Mouse (Mus musculus) WW6 (cell line): ENCODE data around the gene H2-Q10.
"Not testable (repeated sequence)": the region's sequence is repeated elsewhere in the genome, so short reads cannot be mapped to it uniquely, and the experiment has no call there.

Experiments
- DNase-seq: peaks from one replicate; pipeline ENCODE4 v3.0.0-alpha.2; 2013; ENCODE audit warnings: low read depth, low spot score

The H2-Q10 gene

GRCm38 (mm10) chr17:35458247-35458646 is 11.6 kb upstream of the H2-Q10 start:
- not testable (repeated sequence) for DNase-seq

DNA sequence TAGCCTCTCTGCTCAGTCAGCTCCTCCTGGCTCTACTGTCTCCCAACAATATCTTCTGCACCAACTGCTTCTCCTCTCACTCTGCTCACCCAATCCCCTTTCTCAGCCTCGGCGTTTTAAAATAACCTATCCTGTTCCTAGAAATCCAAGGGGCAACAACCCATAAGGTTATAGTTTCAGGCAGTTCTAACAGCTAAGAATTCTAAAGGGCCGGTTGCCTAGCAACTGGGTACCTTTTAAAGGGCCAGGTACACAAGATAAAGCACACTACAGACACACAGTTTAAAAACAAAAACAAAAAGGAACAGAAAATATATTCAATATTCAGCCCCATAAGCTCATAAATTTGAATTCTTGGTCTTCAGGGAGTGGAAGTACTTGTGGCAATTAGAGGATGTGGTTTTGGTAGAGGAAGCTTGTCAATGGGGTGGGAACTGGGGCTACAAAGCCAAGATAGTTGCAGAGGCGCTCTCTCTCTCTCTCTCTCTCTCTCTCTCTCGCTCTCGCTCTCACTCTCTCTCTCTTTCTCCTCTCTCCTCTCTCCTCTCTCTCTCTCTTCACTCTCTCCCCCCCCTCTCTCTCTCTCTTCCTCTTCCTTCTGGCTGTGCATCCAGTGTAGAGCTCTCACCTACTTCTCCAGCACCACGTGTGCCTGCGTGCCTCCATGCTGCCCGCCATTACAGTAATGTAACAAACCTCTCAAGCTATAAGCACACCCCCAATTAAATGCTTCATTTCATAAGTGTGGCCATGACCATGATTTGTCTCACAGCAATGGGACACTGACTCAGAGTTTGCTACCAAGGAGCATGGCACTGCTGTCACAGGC is 9.2 kb upstream of the H2-Q10 start:
- DNase-seq = not testable (repeated sequence)

- DNase-seq = not testable (repeated sequence)
Measured at GRCm38 (mm10) chr17:35465651-35466050, 4.2 kb upstream of the H2-Q10 start.

DNA sequence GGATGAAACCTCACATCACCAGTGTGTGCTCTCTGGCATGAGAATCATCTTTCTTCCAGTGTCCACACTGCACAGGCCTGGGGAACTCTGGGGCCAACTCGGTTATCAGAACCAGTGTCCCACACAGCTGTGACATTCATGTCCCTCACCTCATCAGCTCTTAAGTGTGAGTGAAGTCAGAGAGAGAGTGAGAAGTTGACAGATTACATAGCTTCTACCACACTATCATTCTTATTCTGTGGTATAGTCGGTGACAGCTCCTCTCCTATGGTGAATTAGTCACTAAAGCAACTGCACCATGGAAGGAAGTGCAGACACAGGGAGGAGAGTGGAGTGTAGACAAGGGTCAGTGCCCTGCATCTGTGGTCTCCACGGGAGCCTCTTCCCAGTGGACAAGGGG is 953 bp upstream of the H2-Q10 start:
- DNase-seq = not testable (repeated sequence)

- no peak for DNase-seq
Measured at GRCm38 (mm10) chr17:35484066-35484465, 14.2 kb downstream of the H2-Q10 start.

DNA sequence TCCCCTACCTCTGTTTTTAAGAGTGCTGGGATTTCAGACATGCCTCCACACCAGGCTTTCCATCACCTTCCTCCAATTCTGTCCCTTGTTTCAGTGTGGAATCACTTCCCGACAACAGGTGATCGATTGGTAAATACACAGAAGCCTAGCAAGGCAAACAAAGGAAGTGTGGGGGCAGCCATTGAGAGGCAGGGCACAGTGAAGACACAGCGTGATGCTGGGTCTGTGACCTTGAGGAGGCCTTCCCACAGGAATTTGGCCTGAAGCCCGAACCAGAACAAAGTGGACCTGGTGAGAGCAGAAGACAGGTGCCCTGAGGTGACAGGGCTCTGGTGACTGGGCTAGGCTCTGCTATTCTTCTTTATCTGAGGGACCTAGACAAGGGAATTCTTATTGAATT is 15.8 kb downstream of the H2-Q10 start:
- no peak for DNase-seq

GRCm38 (mm10) chr17:35486726-35487125 is 16.8 kb downstream of the H2-Q10 start:
- DNase-seq = no peak

- DNase-seq = no peak
Measured at GRCm38 (mm10) chr17:35488041-35488440, 18.2 kb downstream of the H2-Q10 start.

- DNase-seq = no peak
Measured at GRCm38 (mm10) chr17:35490320-35490719, 20.4 kb downstream of the H2-Q10 start.

DNA sequence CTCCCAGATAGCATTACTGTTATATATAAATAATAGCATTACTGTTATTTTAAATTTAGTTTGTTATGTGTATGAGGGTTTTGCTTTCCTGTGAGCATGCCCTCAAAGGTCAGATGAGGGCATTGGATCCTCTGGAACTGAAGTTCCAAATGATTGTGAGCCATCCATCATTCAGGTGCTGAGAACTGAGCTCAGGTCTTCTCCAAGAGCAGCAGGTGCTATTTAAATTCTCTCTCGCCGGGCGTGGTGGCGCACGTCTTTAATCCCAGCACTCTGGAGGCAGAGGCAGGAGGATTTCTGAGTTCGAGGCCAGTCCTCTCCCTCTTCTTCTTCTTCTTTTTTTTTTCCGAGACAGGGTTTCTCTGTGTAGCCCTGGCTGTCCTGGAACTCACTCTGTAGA is 27.2 kb downstream of the H2-Q10 start:
- DNase-seq = no peak

GRCm38 (mm10) chr17:35502226-35502625 is 32.3 kb downstream of the H2-Q10 start:
- no peak for DNase-seq

DNA sequence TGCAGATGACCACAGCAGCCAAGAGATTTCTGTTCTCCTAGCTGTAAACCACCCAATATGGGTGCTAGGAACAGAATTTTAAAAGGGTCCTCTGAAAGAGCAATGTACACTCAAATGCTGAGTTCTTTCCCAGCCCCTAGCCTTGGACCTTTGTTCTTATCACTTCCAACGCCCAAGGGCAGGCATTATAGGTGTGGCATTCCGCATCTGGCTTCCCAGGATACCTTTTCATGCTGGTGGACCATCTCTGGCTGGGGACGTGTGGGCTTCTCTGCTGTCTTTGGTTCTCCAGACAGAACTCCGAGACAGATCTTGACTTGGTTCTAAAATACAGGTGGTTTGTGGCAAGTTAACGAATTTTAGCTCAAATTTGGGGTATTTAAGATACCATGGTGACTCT is 32.9 kb downstream of the H2-Q10 start:
- DNase-seq = no peak

DNA sequence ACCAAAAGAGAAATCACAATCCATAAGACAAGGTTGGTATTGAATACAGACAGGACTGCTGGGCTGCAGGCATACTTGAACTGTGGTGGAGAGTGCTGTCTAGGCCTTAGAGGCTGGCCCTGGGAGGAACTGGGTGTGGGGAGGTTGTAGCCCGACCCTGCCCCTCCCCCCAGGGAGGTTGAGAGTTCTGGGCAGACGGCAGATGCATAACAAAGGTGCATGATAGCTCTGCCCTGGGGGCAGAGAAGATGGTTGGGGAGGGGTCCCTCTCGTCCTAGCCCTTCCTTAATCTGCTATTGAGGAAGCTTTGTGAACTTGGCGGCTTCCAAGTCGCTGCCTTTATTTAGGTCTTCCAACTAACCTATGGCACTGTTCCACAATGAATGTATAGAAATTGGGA is 34.0 kb downstream of the H2-Q10 start:
- DNase-seq = peak; percentile 97

DNA sequence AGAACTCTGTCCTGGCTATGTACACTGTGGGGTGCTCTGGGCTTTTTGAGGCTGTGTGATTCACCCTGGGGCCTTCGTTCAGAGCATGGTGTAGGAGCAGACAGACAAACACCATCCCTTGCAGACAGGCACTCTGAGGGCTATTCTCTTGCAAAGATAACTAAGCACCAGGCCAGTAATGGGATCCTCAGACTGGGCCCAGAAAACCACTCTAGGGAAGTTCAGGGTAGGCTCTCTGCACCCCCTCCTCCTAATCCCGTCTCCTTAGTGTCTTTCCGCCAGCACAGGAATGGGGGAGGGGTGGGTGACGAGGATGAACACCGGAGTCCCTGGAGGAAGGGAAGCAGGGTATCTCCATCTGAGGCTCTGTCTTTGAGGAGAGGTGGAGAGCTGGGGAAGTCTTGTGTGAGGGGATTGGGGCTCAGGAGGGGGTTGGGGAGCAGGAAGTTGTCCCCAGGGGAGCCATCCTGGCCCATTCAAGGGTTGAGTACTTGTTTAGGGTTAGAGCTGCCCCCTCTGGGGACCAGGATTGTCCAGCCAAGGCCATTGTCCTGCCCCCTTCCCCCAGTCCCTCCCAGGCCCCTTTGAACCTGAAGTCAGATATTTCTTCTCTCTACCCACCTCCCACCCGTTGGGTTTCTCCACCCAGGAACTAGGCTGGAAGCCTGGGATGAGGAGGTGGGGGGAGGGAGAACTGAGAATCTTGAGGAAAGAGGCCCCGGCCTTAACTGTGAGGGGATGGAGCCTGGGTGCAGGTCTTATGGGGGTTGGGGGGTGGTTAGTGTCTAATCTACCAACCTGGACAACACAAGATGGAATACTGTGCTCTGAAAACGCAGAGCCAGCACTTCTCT is 35.0 kb downstream of the H2-Q10 start:
- no peak for DNase-seq

DNA sequence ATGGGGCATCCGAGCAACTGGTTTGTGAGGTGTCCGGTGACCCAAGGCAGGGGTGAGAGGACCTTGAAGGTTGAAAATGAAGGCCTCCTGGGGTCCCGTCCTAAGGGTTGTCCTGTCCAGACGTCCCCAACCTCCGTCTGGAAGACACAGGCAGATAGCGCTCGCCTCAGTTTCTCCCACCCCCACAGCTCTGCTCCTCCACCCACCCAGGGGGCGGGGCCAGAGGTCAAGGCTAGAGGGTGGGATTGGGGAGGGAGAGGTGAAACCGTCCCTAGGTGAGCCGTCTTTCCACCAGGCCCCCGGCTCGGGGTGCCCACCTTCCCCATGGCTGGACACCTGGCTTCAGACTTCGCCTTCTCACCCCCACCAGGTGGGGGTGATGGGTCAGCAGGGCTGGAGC is 35.9 kb downstream of the H2-Q10 start, which contains the start of gene Pou5f1:
Gene Pou5f1 (plus strand): TSS at position 243 of the 400 bp plus-strand sequence.
- no peak for DNase-seq

- no peak for DNase-seq
Measured at GRCm38 (mm10) chr17:35506881-35507280, 37.0 kb downstream of the H2-Q10 start.

- no peak for DNase-seq
Measured at GRCm38 (mm10) chr17:35507556-35508260, 37.8 kb downstream of the H2-Q10 start.

GRCm38 (mm10) chr17:35508279-35508678 is 38.4 kb downstream of the H2-Q10 start:
- not testable (repeated sequence) for DNase-seq

DNA sequence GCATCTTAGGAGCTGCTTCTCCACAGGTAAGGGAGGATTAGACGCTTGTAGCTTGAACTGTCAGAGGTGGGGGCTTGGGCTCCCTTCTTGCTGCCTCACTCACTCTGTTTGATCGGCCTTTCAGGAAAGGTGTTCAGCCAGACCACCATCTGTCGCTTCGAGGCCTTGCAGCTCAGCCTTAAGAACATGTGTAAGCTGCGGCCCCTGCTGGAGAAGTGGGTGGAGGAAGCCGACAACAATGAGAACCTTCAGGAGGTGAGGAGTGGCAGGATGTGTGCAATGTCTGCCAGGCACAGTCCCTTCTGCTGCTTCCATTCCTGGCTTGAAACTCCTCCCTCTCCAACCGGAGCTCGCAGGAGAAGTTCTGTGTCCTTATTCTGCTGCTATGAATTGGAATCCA is 39.4 kb downstream of the H2-Q10 start:
- no peak for DNase-seq

DNA sequence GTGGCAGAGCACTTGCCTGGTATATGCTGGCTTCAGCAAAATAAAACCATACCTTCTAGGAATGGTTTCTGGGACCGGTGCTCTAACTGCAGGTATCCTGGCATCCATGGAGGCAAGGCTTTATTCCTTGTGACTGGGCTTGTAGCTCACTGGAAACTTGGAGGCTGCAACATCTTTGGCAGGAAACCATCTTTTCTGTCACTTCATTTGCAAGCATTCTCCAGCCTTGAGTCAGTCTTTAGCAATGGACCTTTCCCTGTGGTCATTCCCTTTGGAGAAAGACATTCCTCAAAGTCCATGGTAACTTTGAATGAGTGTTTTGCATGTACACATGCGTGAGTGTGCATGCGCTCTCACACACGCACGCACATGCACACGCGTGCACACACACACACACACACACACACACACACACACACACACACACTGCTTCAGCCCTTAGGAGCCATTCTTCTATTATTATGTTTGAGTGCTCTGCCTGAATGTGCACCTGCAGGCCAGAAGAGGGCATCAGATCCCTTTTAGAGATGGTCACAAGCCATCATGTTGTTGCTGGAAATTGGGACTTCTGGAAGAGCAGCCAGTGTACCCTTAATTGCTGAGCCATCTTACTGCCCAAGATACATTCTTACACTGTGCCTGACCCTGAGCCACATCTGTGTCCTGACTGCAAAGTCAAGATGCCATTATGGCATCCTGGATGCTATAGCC is 43.2 kb downstream of the H2-Q10 start:
- DNase-seq = no peak

DNA sequence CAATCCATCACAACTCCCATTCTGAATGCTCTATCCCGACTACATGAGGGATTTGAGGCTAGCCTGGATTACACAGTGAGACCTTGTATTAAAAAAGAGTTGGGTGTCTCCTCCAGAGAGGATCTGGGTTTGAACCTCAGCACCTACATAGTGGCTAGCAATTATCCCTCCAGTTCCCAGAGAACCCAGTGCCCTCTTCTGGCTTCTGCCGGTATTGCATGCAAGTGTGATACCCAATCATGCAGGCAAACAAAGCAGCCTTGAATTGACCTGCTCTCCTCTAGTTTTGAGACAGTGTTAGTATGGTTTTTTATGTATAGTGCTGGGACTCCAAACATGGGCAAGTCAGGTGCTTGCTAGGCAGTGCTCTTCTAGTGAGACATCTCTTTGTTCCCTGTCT is 44.0 kb downstream of the H2-Q10 start:
- DNase-seq = no peak
